Mouse (Mus musculus): ENCODE measurements around the gene AC129217.1. TPM values are rescaled to one million over a fixed set of nuclear protein-coding genes. Genes with fewer than 3 reads are reported as not detected.

AC129217.1 gene
- total and polyA plus RNA-seq, 3 experiments: 0.23 to 53.4 TPM; not detected in 1

GRCm38 (mm10) chr19:8819596-8820423, 9.8 kb upstream of the AC129217.1 start, which contains the start of gene Hnrnpul2:
Gene Hnrnpul2 (plus strand): TSS chr19:8820010.
- H3K36me3 ChIP-seq (ENCODE audit: control insufficient read depth in 1 of 2, insufficient read depth in 2 of 2, low read length in 2 of 2): peaks cover 16 to 29% of the 10 kb centered on the region in 2 experiments
- H3K27me3 ChIP-seq (ENCODE audit: control insufficient read depth in 1 of 2, insufficient read depth in 2 of 2, low read length in 2 of 2): no peaks in the 10 kb centered on the region
- no peaks in the 10 kb centered on the region for H3K9me3 ChIP-seq (replicated peaks; ENCODE audit: insufficient read depth, low read length)
- peak within 1 kb of the TSS; percentile 98 for H3K27ac ChIP-seq (ENCODE audit: control insufficient read depth, low read depth, low read length)
- peaks cover 5 to 11% of the 10 kb centered on the region in 2 experiments; a peak in 3 of 4 replicates for H3K4me1 ChIP-seq (ENCODE audit: control insufficient read depth in 1 of 2, insufficient read depth in 2 of 2, low read length in 2 of 2)
- DNase-seq (ENCODE audit: low read depth, low spot score): peak; percentile 100
- H3K4me3 ChIP-seq (ENCODE audit: control insufficient read depth in 1 of 2, insufficient read depth in 1 of 2, low read depth in 2 of 2, low read length in 2 of 2): peak within 1 kb of the TSS; percentile 96 to 98
- peak within 1 kb of the TSS; percentile 93 for H3K9ac ChIP-seq (ENCODE audit: control insufficient read depth, low read depth, low read length, poor library complexity, severe bottlenecking)
- peaks cover 55% of the 10 kb centered on the region for H3K79me2 ChIP-seq (ENCODE audit: control insufficient read depth, insufficient read depth, low read length, poor library complexity)
- no peak for TF ChIP-seq GABPA (IDR thresholded peaks at IDR 0.05; ENCODE audit: low read depth, low read length)
- TF ChIP-seq POLR2AphosphoS2 (IDR thresholded peaks at IDR 0.05; ENCODE audit: low read length): peak; percentile 94
- TF ChIP-seq MAX (IDR thresholded peaks at IDR 0.05; ENCODE audit: low read length): peak; percentile 77; the same call in 1 of the 2 replicates
- no peak for TF ChIP-seq ZKSCAN1 (IDR thresholded peaks at IDR 0.05; ENCODE audit: low read depth, low read length)
- TF ChIP-seq NRF1 (IDR thresholded peaks at IDR 0.05; ENCODE audit: insufficient read depth, low read depth, low read length, poor library complexity, severe bottlenecking): peak; percentile 85
- peak; percentile 89 for TF ChIP-seq ELF1 (IDR thresholded peaks at IDR 0.05; ENCODE audit: low read depth, low read length)
- 0 out of 2 replicates have a peak, but pooled peaks have one; percentile 30 for TF ChIP-seq CHD1 (IDR thresholded peaks at IDR 0.05; ENCODE audit: low read depth, low read length)
- TF ChIP-seq ZC3H11A (IDR thresholded peaks at IDR 0.05; ENCODE audit: low read depth, low read length): no peak
- TF ChIP-seq TCF12 (IDR thresholded peaks at IDR 0.05; ENCODE audit: low read depth, low read length): peak; percentile 55; the same call in 1 of the 2 replicates
- TF ChIP-seq ETS1 (IDR thresholded peaks at IDR 0.05; ENCODE audit: low read depth, low read length): peak; percentile 40
- TF ChIP-seq MAFK (IDR thresholded peaks at IDR 0.05; ENCODE audit: borderline replicate concordance, low read depth, low read length): no peak
- peak; percentile 92; the same call in 1 of the 2 replicates for TF ChIP-seq POLR2AphosphoS5 (IDR thresholded peaks at IDR 0.05; ENCODE audit: borderline replicate concordance, low read depth, low read length)
- TF ChIP-seq MEF2A (IDR thresholded peaks at IDR 0.05; ENCODE audit: extremely low read depth, insufficient replicate concordance, low read depth, low read length, poor library complexity, severe bottlenecking): no peak
- peak; percentile 96 for TF ChIP-seq NELFE (IDR thresholded peaks at IDR 0.05; ENCODE audit: low read depth, low read length)
- 0 out of 2 replicates have a peak, but pooled peaks have one; percentile 67 for TF ChIP-seq MAZ (IDR thresholded peaks at IDR 0.05; ENCODE audit: low read depth, low read length)
- no peak for TF ChIP-seq JUND (IDR thresholded peaks at IDR 0.05; ENCODE audit: low read depth, low read length)
- TF ChIP-seq MYB (IDR thresholded peaks at IDR 0.05; ENCODE audit: low read depth, low read length): no peak
- TF ChIP-seq TBP (IDR thresholded peaks at IDR 0.05; ENCODE audit: low read depth, low read length): peak; percentile 59
- TF ChIP-seq KAT2A (conservative IDR thresholded peaks at IDR 0.05; ENCODE audit: low read depth, low read length): peak; percentile 53
- no peak for TF ChIP-seq CTCF (IDR thresholded peaks at IDR 0.05 in 2 of 3, conservative IDR thresholded peaks at IDR 0.05 in 1 of 3; ENCODE audit: control insufficient read depth in 1 of 3, insufficient read depth in 1 of 3, low read depth in 2 of 3, low read length in 3 of 3, poor library complexity in 1 of 3, severe bottlenecking in 1 of 3)
- TF ChIP-seq GATA1 (IDR thresholded peaks at IDR 0.05; ENCODE audit: low read depth, low read length): no peak
- TF ChIP-seq ZMIZ1 (IDR thresholded peaks at IDR 0.05; ENCODE audit: low read depth, low read length): peak; percentile 91; the same call in 1 of the 2 replicates
- TF ChIP-seq USF1 (IDR thresholded peaks at IDR 0.05; ENCODE audit: low read depth, low read length): 0 out of 2 replicates have a peak, but pooled peaks have one; percentile 13
- peak; percentile 62 for TF ChIP-seq HCFC1 (IDR thresholded peaks at IDR 0.05; ENCODE audit: low read depth, low read length)
- peak in 1 of 2 experiments; percentile 36; a peak in 2 of 4 replicates for TF ChIP-seq EP300 (IDR thresholded peaks at IDR 0.05; ENCODE audit: low read depth in 1 of 2, low read length in 2 of 2)
- peak; percentile 93 for TF ChIP-seq MXI1 (IDR thresholded peaks at IDR 0.05; ENCODE audit: low read depth, low read length)
- peak; percentile 61; the same call in 1 of the 2 replicates for TF ChIP-seq E2F4 (IDR thresholded peaks at IDR 0.05; ENCODE audit: borderline replicate concordance, low read depth, low read length)
- TF ChIP-seq POLR2A (IDR thresholded peaks at IDR 0.05; ENCODE audit: control insufficient read depth in 1 of 2, insufficient read depth in 1 of 2, low read depth in 1 of 2, low read length in 2 of 2, poor library complexity in 1 of 2): peak; percentile 87 to 91
- TF ChIP-seq MYC (IDR thresholded peaks at IDR 0.05; ENCODE audit: low read depth, low read length): peak; percentile 31; the same call in 1 of the 2 replicates
- TF ChIP-seq ZNF384 (IDR thresholded peaks at IDR 0.05; ENCODE audit: low read depth, low read length): no peak; the same call in 1 of the 2 replicates
- no peak for TF ChIP-seq RAD21 (IDR thresholded peaks at IDR 0.05; ENCODE audit: low read depth, low read length)
- no peak for TF ChIP-seq TAL1 (IDR thresholded peaks at IDR 0.05; ENCODE audit: low read length)
- 0 out of 2 replicates have a peak, but pooled peaks have one; percentile 52 for TF ChIP-seq UBTF (IDR thresholded peaks at IDR 0.05; ENCODE audit: borderline replicate concordance, insufficient read depth, low read depth, low read length)
- no peak for TF ChIP-seq SMC3 (IDR thresholded peaks at IDR 0.05; ENCODE audit: low read depth, low read length)
- TF ChIP-seq SIN3A (IDR thresholded peaks at IDR 0.05; ENCODE audit: low read length): peak; percentile 88
